Mouse (Mus musculus) G1E (cell line): ENCODE data around the gene Myf6.

Experiments used
- CTCF ChIP-seq: IDR thresholded peaks from 2 replicates; pipeline ENCODE4 v1.5.1; 2012; ENCODE audit warnings: low read depth, low read length, inconsistent platforms, mixed read lengths
- GATA1 ChIP-seq: IDR thresholded peaks from 2 replicates; pipeline ENCODE4 v1.6.1; 2012; ENCODE audit warnings: borderline replicate concordance, low read length, inconsistent platforms, mixed read lengths
- GATA2 ChIP-seq: IDR thresholded peaks from 2 replicates; pipeline ENCODE4 v1.6.1; 2012; ENCODE audit warnings: low read depth, low read length, inconsistent platforms, borderline replicate concordance
- POLR2AphosphoS5 ChIP-seq: IDR thresholded peaks from 2 replicates; pipeline ENCODE4 v1.6.1; 2012; ENCODE audit warnings: low read depth, low read length, inconsistent platforms; ENCODE audit not compliant: insufficient replicate concordance

DNA sequence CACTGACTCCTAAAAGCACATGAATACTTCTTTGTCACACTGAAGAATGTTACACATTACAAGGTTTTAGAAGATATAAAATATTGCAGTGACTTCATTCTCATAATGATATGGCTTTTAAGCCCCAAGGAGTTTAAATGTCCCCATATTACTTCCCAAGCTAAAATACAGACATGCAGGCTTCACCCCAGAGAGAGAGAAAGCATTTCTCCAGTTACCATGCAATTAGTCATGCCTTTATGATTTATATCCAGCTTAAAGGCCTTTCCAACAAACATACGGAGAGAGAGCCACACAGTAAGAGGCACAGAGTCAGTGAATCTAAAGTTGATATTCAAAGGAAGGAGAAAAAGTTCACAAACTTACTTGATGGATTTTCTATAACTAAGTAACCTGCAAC lies 48.5 kb upstream of the Myf6 start:
- no peak for TF ChIP-seq CTCF
- no peak for TF ChIP-seq POLR2AphosphoS5
- TF ChIP-seq GATA1, result no peak
- no peak for TF ChIP-seq GATA2
